Mouse (Mus musculus) CH12.LX (cell line): ENCODE measurements at regions not wholly inside any gene's neighbourhood (a gene's known extent, or its start where the extent isn't known, plus 50 kb on each side); places are given as distances from the start of the nearest gene placed in this dataset.

Source experiments
- DNase-seq: peaks from one replicate; pipeline ENCODE4 v3.0.0-alpha.2; 2013; ENCODE audit errors: extremely low read depth
- H3K27ac ChIP-seq: 2 replicates; pipeline ENCODE4 v1.5.1; 2012; ENCODE audit warnings: low read depth, mild to moderate bottlenecking, control low read depth, moderate library complexity; ENCODE audit not compliant: insufficient read depth
- H3K27me3 ChIP-seq: replicated peaks from 2 replicates; pipeline ENCODE3; 2012; ENCODE audit warnings: inconsistent platforms
- H3K36me3 ChIP-seq, 2 experiments: replicated peaks in 1 of 2; 2 replicates each; pipeline versions ENCODE3 to v1.6.1; 2012; ENCODE audit warnings: inconsistent platforms in 1 of 2, low read length in 1 of 2, mild to moderate bottlenecking in 1 of 2, mixed read lengths in 1 of 2, moderate library complexity in 1 of 2; ENCODE audit not compliant: control insufficient read depth in 1 of 2, insufficient read depth in 1 of 2
- H3K4me1 ChIP-seq, 2 experiments: 2 replicates each; pipeline ENCODE4 v1.6.1; 2012; ENCODE audit warnings: inconsistent platforms in 1 of 2, moderate library complexity in 1 of 2; ENCODE audit not compliant: insufficient read depth in 2 of 2, control insufficient read depth in 1 of 2
- H3K4me2 ChIP-seq: 2 replicates; pipeline ENCODE4 v1.6.1; 2012; ENCODE audit warnings: low read depth, mild to moderate bottlenecking, control low read depth; ENCODE audit not compliant: poor library complexity, insufficient read depth, severe bottlenecking
- H3K4me3 ChIP-seq, 3 experiments: fragments of 150-350 bp in 1 of 3; sonication (generic) in 1 of 3; replicated peaks in 1 of 3; 2 replicates each; pipeline versions ENCODE3 to v1.5.1; 2011 to 2012; ENCODE audit warnings: low read depth in 2 of 3, low read length in 2 of 3, mild to moderate bottlenecking in 2 of 3, moderate library complexity in 2 of 3, control low read depth in 1 of 3, improper control_type of control experiment in 1 of 3, inconsistent platforms in 1 of 3, mixed read lengths in 1 of 3; ENCODE audit not compliant: poor library complexity in 1 of 3
- H3K79me2 ChIP-seq: replicated peaks from 2 replicates; pipeline ENCODE4 v1.6.1; 2012; ENCODE audit warnings: mild to moderate bottlenecking, moderate library complexity; ENCODE audit not compliant: control insufficient read depth, poor library complexity, insufficient read depth, severe bottlenecking; ENCODE audit errors: extremely low read depth
- H3K9ac ChIP-seq: 2 replicates; pipeline ENCODE4 v1.6.1; 2012; ENCODE audit warnings: low read depth, mild to moderate bottlenecking, control low read depth, moderate library complexity; ENCODE audit not compliant: insufficient read depth
- H3K9me3 ChIP-seq: replicated peaks from 2 replicates; pipeline ENCODE3; 2012; ENCODE audit warnings: low read length, inconsistent platforms, mixed read lengths
- BHLHE40 ChIP-seq: IDR thresholded peaks from 2 replicates; pipeline ENCODE4 v1.6.1; 2011; ENCODE audit warnings: mild to moderate bottlenecking, low read depth, low read length, improper control_type of control experiment
- CHD1 ChIP-seq: IDR thresholded peaks from 2 replicates; pipeline ENCODE4 v1.6.1; 2012; ENCODE audit warnings: low read depth, low read length, improper control_type of control experiment, inconsistent platforms
- CHD2 ChIP-seq: IDR thresholded peaks from 2 replicates; pipeline ENCODE4 v1.6.1; 2011; ENCODE audit warnings: low read length, improper control_type of control experiment
- CTCF ChIP-seq, 2 experiments: IDR thresholded peaks in 1 of 2; conservative IDR thresholded peaks in 1 of 2; 2 replicates each; pipeline ENCODE4 v1.5.1; 2011 to 2012; ENCODE audit warnings: low read depth in 2 of 2, low read length in 2 of 2, improper control_type of control experiment in 1 of 2, inconsistent platforms in 1 of 2, mild to moderate bottlenecking in 1 of 2, moderate library complexity in 1 of 2
- E2F4 ChIP-seq: IDR thresholded peaks from 2 replicates; pipeline ENCODE4 v1.6.1; 2011; ENCODE audit warnings: low read depth, low read length, improper control_type of control experiment; ENCODE audit not compliant: insufficient replicate concordance
- ETS1 ChIP-seq: conservative IDR thresholded peaks from 2 replicates; pipeline ENCODE4 v1.6.1; 2012; ENCODE audit warnings: low read depth, mild to moderate bottlenecking, inconsistent platforms, low read length, improper control_type of control experiment, moderate library complexity
- GABPA ChIP-seq: IDR thresholded peaks from 2 replicates; pipeline ENCODE4 v1.6.1; 2012; ENCODE audit warnings: low read depth, low read length, improper control_type of control experiment, inconsistent platforms; ENCODE audit not compliant: insufficient replicate concordance
- IRF4 ChIP-seq: IDR thresholded peaks from 2 replicates; pipeline ENCODE4 v1.6.1; 2014; ENCODE audit warnings: low read depth, mild to moderate bottlenecking, inconsistent platforms, low read length, improper control_type of control experiment
- JUND ChIP-seq: conservative IDR thresholded peaks from 2 replicates; pipeline ENCODE4 v1.6.1; 2011; ENCODE audit warnings: low read depth, low read length, improper control_type of control experiment
- KAT2A ChIP-seq: IDR thresholded peaks from 2 replicates; pipeline ENCODE4 v1.6.1; 2012; ENCODE audit warnings: low read length, improper control_type of control experiment, inconsistent platforms; ENCODE audit not compliant: insufficient replicate concordance
- MAX ChIP-seq: IDR thresholded peaks from 2 replicates; pipeline ENCODE4 v1.6.1; 2011; ENCODE audit warnings: low read length, improper control_type of control experiment
- MAZ ChIP-seq: IDR thresholded peaks from 2 replicates; pipeline ENCODE4 v1.6.1; 2012; ENCODE audit warnings: low read depth, mild to moderate bottlenecking, inconsistent platforms, low read length, improper control_type of control experiment, moderate library complexity
- MEF2A ChIP-seq: IDR thresholded peaks from 2 replicates; pipeline ENCODE4 v1.6.1; 2014; ENCODE audit warnings: low read depth, mild to moderate bottlenecking, inconsistent platforms, low read length, improper control_type of control experiment, borderline replicate concordance
- NELFE ChIP-seq: IDR thresholded peaks from 2 replicates; pipeline ENCODE4 v1.6.1; 2011; ENCODE audit warnings: low read depth, low read length, improper control_type of control experiment
- NRF1 ChIP-seq: IDR thresholded peaks from 2 replicates; pipeline ENCODE4 v1.6.1; 2014; ENCODE audit warnings: low read depth, mild to moderate bottlenecking, inconsistent platforms, low read length, improper control_type of control experiment, moderate library complexity
- POLR2A ChIP-seq: IDR thresholded peaks from 2 replicates; pipeline ENCODE4 v1.6.1; 2011; ENCODE audit warnings: low read depth, mild to moderate bottlenecking, improper control_type of control experiment, low read length
- POLR2AphosphoS2 ChIP-seq: IDR thresholded peaks from 2 replicates; pipeline ENCODE4 v1.6.1; 2011; ENCODE audit warnings: low read depth, low read length, improper control_type of control experiment
- RAD21 ChIP-seq: IDR thresholded peaks from 2 replicates; pipeline ENCODE4 v1.6.1; 2011; ENCODE audit warnings: low read depth, mild to moderate bottlenecking, low read length, improper control_type of control experiment, moderate library complexity
- RCOR1 ChIP-seq: conservative IDR thresholded peaks from 2 replicates; pipeline ENCODE4 v1.6.1; 2012; ENCODE audit warnings: low read depth, mild to moderate bottlenecking, inconsistent platforms, low read length, improper control_type of control experiment
- SIN3A ChIP-seq: IDR thresholded peaks from 2 replicates; pipeline ENCODE4 v1.6.1; 2012; ENCODE audit warnings: low read length, improper control_type of control experiment, inconsistent platforms
- SMC3 ChIP-seq: IDR thresholded peaks from 2 replicates; pipeline ENCODE4 v1.6.1; 2011; ENCODE audit warnings: low read depth, low read length, improper control_type of control experiment
- TBP ChIP-seq: conservative IDR thresholded peaks from 2 replicates; pipeline ENCODE4 v1.6.1; 2011; ENCODE audit warnings: low read depth, low read length, improper control_type of control experiment
- TCF12 ChIP-seq: IDR thresholded peaks from 2 replicates; pipeline ENCODE4 v1.6.1; 2014; ENCODE audit warnings: low read depth, mild to moderate bottlenecking, inconsistent platforms, low read length, improper control_type of control experiment
- UBTF ChIP-seq: IDR thresholded peaks from 2 replicates; pipeline ENCODE4 v1.6.1; 2012; ENCODE audit warnings: low read depth, mild to moderate bottlenecking, inconsistent platforms, low read length, improper control_type of control experiment, moderate library complexity
- USF2 ChIP-seq: conservative IDR thresholded peaks from 2 replicates; pipeline ENCODE4 v1.6.1; 2011; ENCODE audit warnings: low read depth, low read length, improper control_type of control experiment
- ZC3H11A ChIP-seq: IDR thresholded peaks from 2 replicates; pipeline ENCODE4 v1.6.1; 2012; ENCODE audit warnings: low read depth, mild to moderate bottlenecking, inconsistent platforms, low read length, improper control_type of control experiment
- ZKSCAN1 ChIP-seq: IDR thresholded peaks from 2 replicates; pipeline ENCODE4 v1.6.1; 2012; ENCODE audit warnings: low read depth, inconsistent platforms, low read length, improper control_type of control experiment, borderline replicate concordance
- ZNF384 ChIP-seq: IDR thresholded peaks from 2 replicates; pipeline ENCODE4 v1.6.1; 2012; ENCODE audit warnings: low read depth, low read length, improper control_type of control experiment, inconsistent platforms
- dilution Hi-C: fragments of 300-500 bp; cut with MboI; formaldehyde crosslinking; loops from 2 replicates; pipeline ENCODE4 v1.14.3; 2020; ENCODE audit warnings: low sequenced_read_pairs; ENCODE audit not compliant: extremely low pct_unique_long_range_greater_than_20kb, extremely low pct_ligation_motif_present
- in situ Hi-C: fragments of 300-500 bp; cut with MboI; formaldehyde crosslinking; loops from 3 replicates; pipeline ENCODE4 v1.14.3; 2019; ENCODE audit warnings: low sequenced_read_pairs, low pct_ligation_motif_present, low pct_unique_long_range_greater_than_20kb, mixed read lengths

GRCm38 (mm10) chr10:56839006-56839495, 461.9 kb downstream of the Gja1 start:
- H3K9ac ChIP-seq = no peak overlapping the region
- H3K27ac ChIP-seq = no peak overlapping the region
- no peak overlapping the region; the same call in 1 of the 2 replicates for H3K4me2 ChIP-seq
- no peaks in the 10 kb centered on the region for H3K4me1 ChIP-seq
- H3K4me3 ChIP-seq = no peak overlapping the region
- in situ Hi-C loops (loop anchor here (25.0 kb wide), 1 partner anchor 477 kb away; no protein-coding TSS in a partner anchor), dilution Hi-C loops (no loop called here)
- no peak for TF ChIP-seq ZNF384
- no peak for TF ChIP-seq E2F4
- TF ChIP-seq ZKSCAN1 = no peak
- TF ChIP-seq RAD21 = no peak
- TF ChIP-seq UBTF = no peak
- TF ChIP-seq BHLHE40 = no peak
- TF ChIP-seq TBP = no peak
- TF ChIP-seq RCOR1 = no peak
- TF ChIP-seq CHD1 = no peak
- TF ChIP-seq SMC3 = no peak
- no peak for TF ChIP-seq TCF12
- no peak for TF ChIP-seq ETS1
- TF ChIP-seq MAZ = no peak
- TF ChIP-seq JUND = no peak
- TF ChIP-seq IRF4 = no peak
- no peak for TF ChIP-seq POLR2AphosphoS2
- no peaks in the 10 kb centered on the region for H3K27me3 ChIP-seq
- no peaks in the 10 kb centered on the region for H3K36me3 ChIP-seq
- DNase-seq = no peak
- no peaks in the 10 kb centered on the region for H3K9me3 ChIP-seq
- H3K79me2 ChIP-seq = no peaks in the 10 kb centered on the region

GRCm38 (mm10) chr10:56839545-56839944, 462.4 kb downstream of the Gja1 start:
- H3K36me3 ChIP-seq = no peaks in the 10 kb centered on the region
- in situ Hi-C loops = loop anchor here (25.0 kb wide), 1 partner anchor 477 kb away; no protein-coding TSS in a partner anchor
- TF ChIP-seq BHLHE40 (no peak), CHD1 (no peak), POLR2A (no peak), GABPA (no peak), MEF2A (no peak), ZNF384 (no peak), NELFE (no peak), MAZ (no peak), SIN3A (no peak), NRF1 (no peak), ZC3H11A (no peak), MAX (no peak), E2F4 (no peak), CHD2 (no peak), USF2 (no peak), CTCF (conservative IDR thresholded peaks at IDR 0.05 in 1 of 2, IDR thresholded peaks at IDR 0.05 in 1 of 2; ENCODE audit: low read depth in 2 of 2, low read length in 2 of 2) (no peak), IRF4 (no peak), KAT2A (no peak), SMC3 (no peak), RAD21 (no peak)
- dilution Hi-C loops = no loop called here
- H3K27me3 ChIP-seq = no peaks in the 10 kb centered on the region
- no peaks in the 10 kb centered on the region for H3K79me2 ChIP-seq
- no peak overlapping the region for H3K4me3 ChIP-seq
- no peaks in the 10 kb centered on the region for H3K4me1 ChIP-seq
- H3K9me3 ChIP-seq = no peaks in the 10 kb centered on the region
- no peak overlapping the region for H3K27ac ChIP-seq
- DNase-seq = no peak
- H3K9ac ChIP-seq = no peak overlapping the region
- no peak overlapping the region for H3K4me2 ChIP-seq
